Mouse (Mus musculus) CH12.LX (cell line): ENCODE measurements around the gene Macf1.

ENCODE experiments used
- CTCF ChIP-seq, 2 experiments: IDR thresholded peaks in 1 of 2; conservative IDR thresholded peaks in 1 of 2; 2 replicates each; pipeline ENCODE4 v1.5.1; 2011 to 2012; ENCODE audit warnings: low read depth in 2 of 2, low read length in 2 of 2, improper control_type of control experiment in 1 of 2, inconsistent platforms in 1 of 2, mild to moderate bottlenecking in 1 of 2, moderate library complexity in 1 of 2
- EP300 ChIP-seq: IDR thresholded peaks from 2 replicates; pipeline ENCODE4 v1.6.1; 2011; ENCODE audit warnings: low read length, improper control_type of control experiment
- JUN ChIP-seq: IDR thresholded peaks from 2 replicates; pipeline ENCODE4 v1.6.1; 2011; ENCODE audit warnings: low read depth, mild to moderate bottlenecking, low read length, improper control_type of control experiment, moderate library complexity; ENCODE audit not compliant: insufficient read depth
- MAZ ChIP-seq: IDR thresholded peaks from 2 replicates; pipeline ENCODE4 v1.6.1; 2012; ENCODE audit warnings: low read depth, mild to moderate bottlenecking, inconsistent platforms, low read length, improper control_type of control experiment, moderate library complexity
- NRF1 ChIP-seq: IDR thresholded peaks from 2 replicates; pipeline ENCODE4 v1.6.1; 2014; ENCODE audit warnings: low read depth, mild to moderate bottlenecking, inconsistent platforms, low read length, improper control_type of control experiment, moderate library complexity
- POLR2A ChIP-seq: IDR thresholded peaks from 2 replicates; pipeline ENCODE4 v1.6.1; 2011; ENCODE audit warnings: low read depth, mild to moderate bottlenecking, improper control_type of control experiment, low read length
- ZKSCAN1 ChIP-seq: IDR thresholded peaks from 2 replicates; pipeline ENCODE4 v1.6.1; 2012; ENCODE audit warnings: low read depth, inconsistent platforms, low read length, improper control_type of control experiment, borderline replicate concordance

DNA sequence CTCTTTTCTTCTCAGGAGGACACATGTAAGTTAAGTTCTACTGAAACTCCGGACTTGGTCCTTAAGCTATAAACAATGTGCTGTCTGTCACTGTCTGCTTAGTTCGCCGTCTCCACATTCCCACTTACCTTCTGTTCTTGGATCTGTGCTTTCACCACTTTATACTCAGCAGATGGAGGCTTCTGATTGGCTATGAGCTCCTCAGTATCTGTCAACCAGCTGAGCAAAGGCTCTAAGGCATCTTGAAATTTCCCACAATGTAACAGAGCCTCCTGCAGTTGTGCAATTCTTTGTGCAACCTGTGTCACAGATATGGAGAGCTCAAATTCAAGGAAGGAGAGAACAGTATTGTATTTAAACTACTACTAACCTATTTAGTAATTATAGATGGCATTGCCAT, 282.9 kb downstream of the Macf1 start:
- TF ChIP-seq EP300 (no peak), CTCF (conservative IDR thresholded peaks at IDR 0.05 in 1 of 2, IDR thresholded peaks at IDR 0.05 in 1 of 2; ENCODE audit: low read depth in 2 of 2, low read length in 2 of 2) (no peak), NRF1 (no peak), ZKSCAN1 (no peak), POLR2A (no peak), MAZ (no peak), JUN (no peak)
